Mouse (Mus musculus) lung, adult 2 months (tissue): Measurements from ENCODE around the gene Elmsan1. TPM values are rescaled to one million over a fixed set of nuclear protein-coding genes. Genes with fewer than 3 reads are reported as not detected.

Experiments
- DNase-seq: peaks from one replicate; pipeline ENCODE4 v3.0.0; 2022
- H3K4me1 ChIP-seq: fragments of 200-500 bp; 2 replicates; pipeline ENCODE4 v1.6.1; 2011; ENCODE audit warnings: low read length; ENCODE audit not compliant: control insufficient read depth, insufficient read depth
- H3K4me3 ChIP-seq: fragments of 200-500 bp; replicated peaks from 2 replicates; pipeline ENCODE3; 2011; ENCODE audit warnings: low read depth, mild to moderate bottlenecking, control low read depth, low read length; ENCODE audit errors: extremely low read depth
- CTCF ChIP-seq: fragments of 200-500 bp; IDR thresholded peaks from 2 replicates; pipeline ENCODE4 v1.5.1; 2011; ENCODE audit warnings: mild to moderate bottlenecking, low read length, control low read depth; ENCODE audit not compliant: insufficient read depth
- POLR2A ChIP-seq: fragments of 200-500 bp; IDR thresholded peaks from 2 replicates; pipeline ENCODE4 v1.6.1; 2011; ENCODE audit warnings: low read depth, mild to moderate bottlenecking, control low read depth, low read length, borderline replicate concordance; ENCODE audit errors: extremely low read depth
- WGBS: fragments of 180-500 bp; shearing (Covaris S2); methylation state at CpG from one replicate; pipeline ENCODE4 v1.1.7; 2018; 5-methylcytosine and 5-hydroxymethylcytosine counted together
- polyA plus RNA-seq: library from polyadenylated mRNA; depleted of rRNA; stranded (reverse); fragments of >200 nt; gene quantifications from 2 replicates; pipeline ENCODE4 v1.2.3, GENCODE M21; 2012

Gene Elmsan1
- polyA plus RNA-seq, 1 experiment = 26.5 TPM

DNA sequence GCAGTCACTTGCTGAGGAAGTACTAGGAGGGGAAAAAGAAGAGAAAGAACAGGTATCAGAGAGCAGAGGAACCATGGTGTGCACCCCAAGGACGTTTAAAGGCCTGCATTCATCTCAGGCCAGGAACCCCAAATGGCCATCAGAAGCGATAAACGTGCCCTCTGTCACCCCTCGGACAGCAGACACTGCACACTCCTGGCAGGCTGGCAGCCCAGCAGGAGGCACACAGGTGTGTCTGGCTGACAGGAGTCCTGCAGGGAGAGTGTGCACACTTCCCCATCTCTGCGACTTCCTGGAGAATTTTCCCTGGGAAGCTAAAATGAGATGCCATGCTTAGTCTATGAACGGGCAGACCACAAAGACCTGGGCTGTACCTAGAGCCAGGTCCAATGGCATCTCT lies 65.3 kb downstream of the Elmsan1 start:
- 85% methylated on average over 6 of the region's 6 CpGs for WGBS
- DNase-seq = no peak
- Histone ChIP-seq H3K4me3 (no peak overlapping the region), H3K4me1 (0 out of 2 replicates have a peak, but pooled peaks cover 2% of the 10 kb centered on the region)
- no peak for TF ChIP-seq POLR2A
- no peak for TF ChIP-seq CTCF

DNA sequence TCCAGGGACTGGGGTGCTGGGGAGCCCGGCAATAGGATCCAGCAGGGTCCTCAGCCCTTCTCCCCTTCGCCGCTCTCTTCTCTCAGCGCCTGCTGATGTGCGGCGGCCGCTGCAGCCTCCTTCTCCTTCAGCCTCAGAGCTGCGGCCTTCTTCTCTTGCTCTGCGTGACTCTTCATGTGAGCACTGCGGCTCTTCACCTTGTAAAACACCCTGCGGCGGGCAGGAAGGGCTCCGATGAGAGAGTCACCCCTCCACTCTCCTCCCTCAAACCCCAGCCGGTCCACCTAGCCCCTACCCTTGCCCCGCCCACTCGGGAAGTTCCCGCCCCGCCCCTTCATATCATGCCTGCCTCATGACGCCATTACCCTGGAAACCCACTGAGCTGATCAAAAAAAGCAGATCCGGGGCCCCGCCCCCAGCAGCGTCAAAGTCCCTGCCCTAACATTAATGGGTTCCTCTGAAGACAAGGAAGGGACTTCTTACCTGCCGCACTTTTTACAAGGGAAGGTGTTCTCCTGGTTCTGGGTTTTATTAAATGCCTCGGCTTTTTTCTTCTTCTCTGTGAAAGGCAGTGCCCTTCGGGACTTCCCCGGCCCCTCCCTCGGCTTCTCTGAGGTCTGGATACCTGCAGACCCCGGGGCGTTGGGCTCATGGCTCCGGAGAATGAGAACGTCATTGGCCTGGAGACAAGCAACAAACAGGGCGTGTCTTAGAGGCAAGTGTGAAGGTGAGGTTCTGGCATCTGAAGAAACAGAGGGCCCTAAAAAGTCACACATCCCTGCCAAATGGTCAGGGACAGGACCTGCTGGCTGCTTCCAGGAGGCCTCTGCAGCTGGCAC lies 66.1 kb downstream of the Elmsan1 start:
- Histone ChIP-seq H3K4me3 (no peak overlapping the region), H3K4me1 (0 out of 2 replicates have a peak, but pooled peaks cover 2% of the 10 kb centered on the region)
- TF ChIP-seq POLR2A (no peak), CTCF (no peak)
- 72% methylated on average over 32 of the region's 32 CpGs for WGBS
- no peak for DNase-seq

DNA sequence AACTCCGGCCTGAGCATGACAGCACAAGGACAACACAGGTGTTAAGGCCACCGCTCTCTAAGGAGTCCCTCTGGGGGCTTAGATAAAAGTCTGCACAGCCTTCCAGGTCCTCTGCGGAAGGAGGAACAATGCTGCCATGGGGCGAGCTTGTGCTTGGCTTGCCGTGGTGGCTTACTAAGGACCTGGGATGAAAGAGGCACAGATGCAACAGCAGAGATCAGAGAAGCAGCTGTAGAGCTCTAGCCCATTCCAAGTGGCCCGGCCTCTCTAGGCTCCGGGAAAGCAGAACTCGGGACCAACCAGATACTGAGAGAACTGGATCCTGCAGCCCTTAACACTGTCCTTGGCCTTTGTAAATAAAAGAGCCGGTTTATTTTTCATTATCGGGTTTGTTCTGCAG lies 66.8 kb downstream of the Elmsan1 start:
- Histone ChIP-seq H3K4me1 (0 out of 2 replicates have a peak, but pooled peaks cover 2% of the 10 kb centered on the region), H3K4me3 (no peak overlapping the region)
- TF ChIP-seq CTCF (no peak), POLR2A (no peak)
- 79% methylated on average over 10 of the region's 10 CpGs for WGBS
- no peak for DNase-seq

DNA sequence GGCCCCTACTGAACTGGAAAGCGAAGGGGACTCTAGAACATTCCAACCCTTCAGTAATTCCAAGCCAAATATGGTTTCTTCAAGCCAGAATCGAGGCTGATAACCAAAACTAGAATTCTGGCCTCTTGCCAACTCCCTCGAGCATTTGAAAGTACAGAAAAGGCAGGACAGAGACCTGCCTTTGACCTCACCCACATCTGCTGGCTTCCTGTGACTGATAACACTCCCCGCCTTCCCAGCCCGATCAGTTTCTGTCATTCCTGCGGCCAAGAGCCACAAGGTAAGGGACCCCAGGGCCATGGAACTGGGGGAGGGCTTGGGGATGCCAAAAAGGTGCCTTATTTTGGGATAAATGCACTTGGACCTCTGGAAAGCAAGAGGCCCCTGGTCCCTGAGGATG lies 67.7 kb downstream of the Elmsan1 start:
- DNase-seq = no peak
- WGBS = 30% methylated on average over 6 of the region's 6 CpGs
- TF ChIP-seq POLR2A (no peak), CTCF (no peak)

DNA sequence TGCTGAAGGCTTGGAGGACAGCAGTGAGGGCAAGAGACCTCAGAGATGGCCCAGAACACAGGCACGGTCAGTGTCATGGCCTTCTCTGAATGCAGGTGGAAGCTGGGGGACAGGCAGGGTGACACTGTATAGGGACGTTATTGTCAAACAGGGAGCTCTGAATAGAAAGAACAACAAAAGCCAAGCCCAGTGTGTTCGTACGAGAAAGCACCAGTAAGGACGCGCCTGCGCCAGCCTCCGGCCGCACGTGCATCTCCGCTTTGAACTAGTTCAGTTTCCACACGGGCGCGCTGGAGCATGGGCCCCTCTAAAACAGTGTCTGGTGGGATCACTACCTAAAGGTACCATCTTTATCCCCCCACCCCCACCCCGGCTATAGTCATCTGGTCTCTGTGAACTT lies 68.7 kb downstream of the Elmsan1 start:
- no peak for DNase-seq
- Histone ChIP-seq H3K4me1 (0 out of 2 replicates have a peak, but pooled peaks cover 2% of the 10 kb centered on the region), H3K4me3 (no peak overlapping the region)
- no peak for TF ChIP-seq POLR2A
- 95% methylated on average over 15 of the region's 15 CpGs for WGBS

More for the DNA sequence above, 67.7 kb downstream of the Elmsan1 start:
- Histone ChIP-seq H3K4me3 (no peak overlapping the region), H3K4me1 (0 out of 2 replicates have a peak, but pooled peaks cover 2% of the 10 kb centered on the region)

DNA sequence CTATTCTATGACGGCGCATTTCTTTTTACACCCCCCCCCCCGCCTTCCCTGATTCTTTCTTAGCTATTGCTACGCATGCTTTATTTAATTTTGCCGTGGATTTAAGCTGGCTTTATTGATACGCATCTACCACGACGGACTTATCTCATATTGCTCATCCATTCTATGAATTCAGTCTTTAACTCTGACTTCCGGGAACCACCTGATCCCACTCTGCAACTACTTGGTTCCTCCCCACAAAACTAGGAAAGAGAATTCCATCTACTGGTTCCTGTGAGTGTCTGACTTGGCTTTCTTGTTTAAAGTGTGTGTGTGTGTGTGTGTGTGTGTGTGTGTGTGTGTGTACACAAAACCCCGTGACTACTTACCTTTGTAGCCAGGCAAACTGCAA lies 70.1 kb downstream of the Elmsan1 start:
- H3K4me1 ChIP-seq = no peaks in the 10 kb centered on the region
- TF ChIP-seq CTCF (no peak), POLR2A (no peak)
- WGBS = 21% methylated on average over 10 of the region's 10 CpGs
- H3K4me3 ChIP-seq = peak overlapping the region; percentile 60
- DNase-seq = no peak

DNA sequence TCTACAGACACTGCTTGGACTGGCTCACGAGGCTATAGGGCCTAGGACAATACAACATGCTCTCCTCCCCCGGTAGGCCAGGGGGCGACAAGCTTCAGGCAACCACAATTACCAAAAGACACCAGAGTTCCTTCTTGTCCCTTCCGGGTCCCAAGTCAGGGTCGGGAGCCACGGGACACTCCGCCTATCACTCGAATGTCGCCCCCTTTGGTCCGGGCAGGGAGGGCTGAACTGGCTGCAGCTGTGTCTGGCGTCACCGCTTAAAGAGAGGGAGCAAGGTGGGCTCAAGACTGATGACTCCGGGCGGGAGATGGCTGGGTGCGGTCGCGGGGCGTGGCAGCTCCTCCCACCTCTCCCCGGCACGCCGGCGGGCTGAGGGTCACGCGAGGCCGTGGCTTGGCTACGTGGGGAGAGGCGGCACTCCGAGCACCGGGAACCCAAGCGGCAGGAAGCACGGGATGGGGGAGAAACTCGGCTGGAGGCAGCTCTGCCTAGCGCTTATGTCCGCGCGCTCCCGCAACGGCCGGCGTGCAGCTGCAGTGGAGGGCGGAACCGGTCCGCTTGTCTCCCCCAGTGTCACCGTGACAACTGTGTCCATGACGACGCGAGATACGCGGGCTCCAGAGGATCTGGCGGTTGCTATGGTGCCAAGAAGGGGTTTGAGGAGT lies 70.6 kb downstream of the Elmsan1 start, which contains the start of gene Pnma1:
TSS of gene Pnma1 (minus strand) at position 536 of the 668 bp plus-strand sequence.
- peak within 1 kb of the TSS; percentile 60 for H3K4me3 ChIP-seq
- 0 out of 2 replicates have a peak, but pooled peaks have one; percentile 5 for TF ChIP-seq POLR2A
- TF ChIP-seq CTCF = peak; percentile 65; the same call in 1 of the 2 replicates
- peak; percentile 54 for DNase-seq
- no peaks in the 10 kb centered on the region for H3K4me1 ChIP-seq
- 2% methylated on average over 50 of the region's 50 CpGs for WGBS

DNA sequence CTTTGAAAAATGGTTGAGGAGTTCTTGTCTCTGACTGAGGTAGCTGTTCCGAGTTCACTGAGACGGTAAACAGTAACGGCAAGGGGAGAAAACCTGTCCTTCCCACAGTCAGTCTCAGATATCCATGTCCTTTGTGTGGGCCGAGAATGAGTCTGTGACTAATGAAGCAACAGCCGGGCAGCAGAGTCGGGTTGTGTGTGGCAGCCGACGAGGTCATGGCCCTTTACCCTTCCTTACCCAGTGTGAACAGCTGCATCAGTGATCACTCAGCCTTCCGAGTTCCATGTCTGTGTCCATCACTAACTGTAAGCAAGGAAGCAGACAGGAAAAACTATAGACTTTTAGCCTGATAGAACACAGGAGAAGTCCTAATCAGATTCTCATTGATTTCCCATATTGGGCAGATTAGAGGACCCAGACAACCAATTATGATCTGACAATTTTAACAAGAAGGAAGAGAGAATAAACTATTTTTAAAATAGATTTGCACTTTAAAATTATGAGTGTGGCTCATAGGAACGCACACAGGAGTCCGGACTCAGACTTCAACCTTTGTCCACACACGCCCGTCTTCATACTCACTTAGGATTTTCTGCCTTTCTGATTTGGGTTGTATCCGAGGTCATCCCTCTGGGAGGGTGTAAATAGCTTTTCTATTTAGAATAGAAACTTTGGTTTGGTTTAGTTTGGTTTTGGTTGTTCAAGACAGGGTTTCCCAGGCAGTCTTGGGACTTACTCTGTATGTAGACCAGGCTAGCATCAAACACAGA lies 76.2 kb downstream of the Elmsan1 start:
- DNase-seq = no peak
- TF ChIP-seq CTCF (no peak), POLR2A (no peak)
- WGBS = 67% methylated on average over 14 of the region's 14 CpGs
- Histone ChIP-seq H3K4me1 (no peaks in the 10 kb centered on the region), H3K4me3 (no peak overlapping the region)

DNA sequence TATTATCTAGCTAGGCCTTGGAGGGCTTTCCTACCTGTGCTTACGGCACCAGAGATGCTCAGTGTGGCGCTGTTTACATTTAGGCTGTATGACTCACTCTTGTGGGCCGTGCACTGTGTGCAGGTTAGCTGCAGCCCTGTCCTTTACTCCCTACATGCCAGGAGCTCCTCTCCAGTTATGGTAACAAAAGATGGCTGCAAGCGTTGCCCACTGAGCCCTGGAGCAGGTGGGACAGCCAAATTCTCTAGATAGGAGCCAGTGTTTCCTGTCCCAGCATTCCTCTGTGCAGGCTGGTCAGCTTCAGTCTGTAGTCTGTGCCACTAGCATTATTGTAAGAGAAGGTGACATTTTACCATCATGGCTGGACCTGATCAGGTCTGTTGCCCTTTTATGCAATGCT lies 77.4 kb downstream of the Elmsan1 start:
- DNase-seq = no peak
- no peaks in the 10 kb centered on the region for H3K4me1 ChIP-seq
- H3K4me3 ChIP-seq = no peak overlapping the region
- TF ChIP-seq CTCF (no peak), POLR2A (no peak)
- 74% methylated on average over 4 of the region's 4 CpGs for WGBS
